Mouse (Mus musculus): ENCODE measurements at regions not wholly inside any gene's neighbourhood (a gene's known extent, or its start where the extent isn't known, plus 50 kb on each side); places are given as distances from the start of the nearest gene placed in this dataset.
A peak's percentile ranks its signal among the peaks of the same experiment; 100 is the strongest.
"Not testable (repeated sequence)": the region's sequence is repeated elsewhere in the genome, so short reads cannot be mapped to it uniquely, and the experiment has no call there.

DNA sequence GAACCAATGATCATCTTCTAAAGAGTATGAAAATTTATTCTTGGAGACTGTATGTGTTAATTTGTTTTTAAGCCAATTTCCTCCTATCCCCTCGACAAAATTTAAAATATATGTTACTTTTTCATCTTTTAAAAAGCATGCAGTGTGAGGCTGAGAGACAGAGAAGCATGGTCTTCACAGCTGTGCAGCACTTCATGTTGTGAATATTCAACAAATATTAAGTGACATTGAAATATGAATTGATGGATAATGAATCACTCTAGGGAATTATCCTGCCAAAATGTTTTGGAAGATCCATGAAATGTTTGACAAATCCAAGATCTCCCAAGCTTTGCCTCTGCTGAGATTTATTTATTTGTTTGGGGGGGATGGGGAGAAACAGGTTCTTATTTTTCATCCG, 233.9 kb upstream of the Gm11146 start:
- no peak for DNase-seq

DNA sequence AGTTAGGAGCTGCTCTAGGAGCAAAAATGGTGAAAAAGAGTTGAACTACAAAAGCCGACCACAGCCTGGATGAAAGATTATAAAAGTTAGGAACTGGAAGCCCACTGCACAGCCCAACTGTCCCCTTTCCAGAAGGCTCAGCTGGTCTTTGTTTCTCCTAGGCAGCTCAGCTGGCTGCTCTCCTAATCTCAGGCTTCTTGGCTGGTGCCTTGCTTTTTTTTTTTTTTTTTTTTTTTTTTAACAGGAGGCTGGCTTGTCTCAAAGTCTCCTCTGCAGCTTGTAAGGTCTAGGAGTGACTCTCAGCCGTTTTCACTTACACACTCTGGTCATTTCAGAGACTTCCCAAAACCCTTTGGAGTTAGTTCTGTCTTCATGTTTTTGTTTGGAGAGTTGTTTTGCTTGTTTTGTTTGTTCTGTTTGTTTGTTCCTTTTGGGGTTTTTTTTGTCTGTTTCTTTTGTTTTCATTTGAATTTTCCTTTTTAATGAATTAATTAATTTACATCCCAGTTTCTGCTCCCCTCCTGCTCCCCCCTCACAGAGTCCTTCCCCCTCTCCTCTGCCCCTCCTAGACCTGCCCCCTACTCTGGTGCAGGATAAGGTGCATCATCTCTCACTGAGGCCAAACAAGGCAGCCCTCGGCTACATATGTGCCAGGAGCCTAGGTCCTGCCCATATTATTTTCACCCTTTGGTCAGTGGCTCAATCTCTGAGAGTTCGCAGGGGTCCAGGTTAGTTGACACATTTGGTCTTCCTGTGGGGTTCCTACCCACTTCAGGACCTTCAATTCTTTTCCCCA, 225.6 kb upstream of the Gm11146 start:
- DNase-seq: peak; percentile 60 to 82

DNA sequence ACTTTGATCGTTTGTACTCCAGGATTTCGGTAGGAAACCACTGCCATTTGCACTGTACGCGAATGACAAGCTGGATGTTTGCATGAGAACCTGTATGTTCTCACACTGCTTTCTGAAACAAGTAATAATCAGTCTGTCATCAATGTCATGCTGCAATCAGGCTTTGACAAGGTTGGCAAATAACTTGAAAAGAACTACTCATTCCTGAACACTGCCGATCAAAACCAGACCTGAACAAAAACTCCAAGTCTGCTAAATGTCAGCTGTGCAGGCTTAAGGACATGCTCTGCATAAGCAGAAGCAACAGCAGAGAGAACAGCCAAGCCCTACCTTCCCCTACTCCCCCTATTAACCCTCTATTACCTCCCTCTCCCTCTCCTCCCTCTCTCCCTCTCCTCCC, 197.8 kb upstream of the Gm11146 start:
- DNase-seq: no peak

DNA sequence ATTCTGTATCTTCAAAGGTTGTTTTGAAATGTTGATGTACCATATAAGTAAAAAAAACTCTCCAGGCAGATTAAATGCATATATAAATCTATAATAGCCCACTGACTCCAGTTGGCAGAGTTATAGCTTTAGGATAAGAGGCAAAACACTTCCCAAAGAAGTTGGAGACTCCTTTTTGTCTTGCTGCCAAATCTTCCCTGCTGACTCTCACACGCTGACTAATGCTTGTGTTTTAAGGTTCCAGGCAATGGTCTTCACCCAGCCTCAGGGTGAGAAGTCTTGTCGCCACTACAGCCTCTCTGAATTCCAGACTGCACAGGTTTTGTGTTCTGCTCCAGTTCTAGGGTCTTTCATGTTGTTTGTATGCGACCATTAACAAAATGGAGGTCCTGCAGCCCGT, 195.0 kb upstream of the Gm11146 start:
- no peak for DNase-seq

DNA sequence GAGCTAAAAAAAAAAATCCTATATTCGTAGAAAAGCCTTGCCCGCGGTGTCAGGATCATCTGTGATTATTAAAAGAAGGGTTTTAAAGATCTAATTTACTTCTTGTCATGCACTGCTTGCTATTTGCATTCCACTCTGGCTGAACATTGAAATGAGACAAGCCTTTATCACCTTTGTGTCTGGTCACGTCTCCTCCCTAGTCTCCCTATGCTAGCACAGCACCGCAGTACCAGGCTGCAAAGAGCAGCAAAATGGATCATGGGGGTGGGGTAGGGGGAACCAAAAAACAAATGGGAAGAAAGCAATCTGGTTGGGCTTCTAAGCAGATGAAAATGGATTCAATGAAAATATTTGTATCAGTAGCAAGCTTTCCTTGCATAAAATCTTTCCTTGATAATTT, 187.8 kb upstream of the Gm11146 start:
- DNase-seq: no peak

DNA sequence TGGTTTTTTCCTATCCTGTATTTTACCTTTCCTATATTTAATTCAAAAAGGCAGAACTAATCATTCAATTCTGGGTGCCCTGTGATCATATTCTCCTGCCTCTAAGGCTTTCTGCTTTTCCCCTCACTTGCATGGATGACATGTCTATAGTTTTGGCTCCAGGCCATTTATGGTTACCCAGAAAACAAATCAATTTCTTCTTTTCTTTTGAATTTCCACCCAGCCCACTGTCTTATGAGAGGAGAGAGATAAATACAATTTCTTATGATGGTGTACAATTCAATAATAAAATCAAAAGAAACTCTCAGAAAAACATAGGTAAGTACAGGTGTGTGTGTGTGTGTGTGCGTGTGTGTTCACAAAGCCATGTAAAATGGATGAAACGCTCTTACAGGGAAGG, 187.3 kb upstream of the Gm11146 start:
- DNase-seq: no peak

DNA sequence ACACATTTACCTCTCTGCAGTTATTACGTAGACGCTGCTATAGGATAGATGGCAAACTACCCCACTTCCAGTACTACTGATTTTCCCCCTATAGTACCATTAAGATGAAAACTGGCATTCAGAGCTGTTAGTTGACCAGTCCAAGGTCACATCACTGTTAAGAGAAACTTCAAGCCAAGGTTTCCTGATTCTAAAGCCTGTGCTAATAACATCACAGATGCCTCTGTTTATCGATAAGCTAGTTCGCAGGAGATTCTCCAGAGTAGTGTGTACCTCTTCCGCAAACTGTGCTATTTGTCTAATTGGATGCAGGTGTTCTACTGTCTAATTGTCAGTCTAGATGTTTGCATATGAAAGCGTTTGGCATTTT, 186.9 kb upstream of the Gm11146 start:
- no peak for DNase-seq

DNA sequence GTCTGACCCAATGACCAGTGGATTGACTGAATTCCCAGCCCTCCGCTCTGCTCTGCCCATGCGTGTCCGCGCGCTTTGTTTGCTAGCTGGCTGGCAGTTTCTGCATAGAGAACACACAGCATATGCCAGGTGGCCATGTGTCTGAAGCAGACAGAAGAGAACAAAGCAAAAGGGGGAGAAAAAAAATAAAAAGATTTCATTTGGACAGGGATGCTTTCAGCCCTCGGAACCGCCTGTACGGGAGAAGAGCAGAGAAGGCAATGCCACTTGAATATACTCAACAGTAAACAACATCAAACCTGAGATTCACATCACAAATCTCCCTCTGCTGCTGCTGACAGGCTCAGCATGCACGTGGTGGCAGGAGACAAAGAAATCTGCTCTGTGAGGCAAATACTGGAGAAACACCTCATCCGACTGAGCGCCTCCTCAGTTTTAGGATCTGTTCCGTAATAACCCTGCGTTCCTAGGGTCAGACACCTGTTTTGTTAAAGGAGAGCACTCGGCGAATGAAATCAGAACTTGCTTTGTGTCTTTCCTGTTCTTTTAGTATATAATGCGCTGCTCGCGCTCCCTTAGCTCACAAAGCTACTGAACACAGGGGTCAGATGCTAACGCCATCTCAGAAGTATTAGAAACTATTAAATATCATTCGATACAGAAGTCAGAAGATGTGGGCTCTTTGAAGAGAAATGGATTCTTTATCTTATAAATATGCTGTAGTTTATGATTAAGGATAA, 186.3 kb upstream of the Gm11146 start:
- DNase-seq: no peak

DNA sequence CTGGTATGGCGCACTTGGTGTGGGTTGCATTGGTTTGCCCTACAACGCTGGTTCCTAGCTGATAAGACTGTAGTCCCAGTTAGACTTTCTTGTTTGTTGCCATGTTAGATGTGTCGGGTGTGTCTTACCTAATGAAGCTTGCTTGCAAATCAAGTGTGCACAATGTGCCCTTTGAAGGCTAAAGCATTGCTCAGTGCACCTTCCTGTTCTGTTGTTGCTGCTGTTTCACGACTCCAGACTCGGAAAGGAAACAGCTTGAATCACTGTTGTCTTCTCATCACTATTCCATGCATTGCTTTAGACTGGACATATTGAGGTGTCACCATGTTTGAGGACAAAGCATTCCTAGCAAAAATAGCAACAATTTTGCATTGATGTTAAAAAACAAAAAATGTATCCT, 185.1 kb upstream of the Gm11146 start:
- DNase-seq: no peak

DNA sequence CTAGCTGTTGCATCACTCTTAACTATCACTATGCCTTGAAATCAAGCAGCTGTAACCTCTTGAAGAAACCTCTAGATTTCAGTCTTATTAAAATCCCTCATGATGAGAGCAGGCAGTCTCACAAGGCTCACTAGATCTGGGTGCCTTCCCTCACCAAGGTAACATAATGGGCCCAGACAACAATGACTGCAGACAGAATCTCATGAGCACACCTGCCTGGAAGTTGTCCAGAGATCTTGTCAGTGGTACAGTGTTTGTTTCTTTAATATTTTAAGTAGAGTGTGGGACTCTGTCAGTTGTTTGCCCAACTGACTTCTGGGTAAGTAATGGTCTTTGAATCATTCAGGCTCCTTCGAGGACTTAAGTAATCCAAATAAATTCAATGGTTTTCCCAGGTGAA, 177.1 kb upstream of the Gm11146 start:
- no peak for DNase-seq

DNA sequence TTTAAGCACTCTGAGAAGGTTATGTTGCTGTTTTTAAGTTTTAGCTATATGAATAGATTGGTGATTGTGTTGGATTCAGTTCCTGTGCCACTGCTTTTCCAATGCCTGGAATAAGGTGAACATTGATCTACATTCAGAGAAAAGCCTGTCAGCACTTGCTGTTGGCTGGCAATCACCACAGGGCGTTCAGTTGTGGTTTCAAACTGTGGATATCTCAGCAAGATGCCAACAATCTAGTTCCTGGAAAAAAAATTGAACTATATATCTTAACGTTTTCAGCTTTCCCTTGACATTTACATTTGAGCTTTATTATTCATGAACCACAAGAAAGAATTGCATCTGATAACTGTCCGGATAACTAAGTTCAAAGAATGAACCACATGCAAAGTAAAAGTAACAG, 170.2 kb upstream of the Gm11146 start:
- DNase-seq: no peak

DNA sequence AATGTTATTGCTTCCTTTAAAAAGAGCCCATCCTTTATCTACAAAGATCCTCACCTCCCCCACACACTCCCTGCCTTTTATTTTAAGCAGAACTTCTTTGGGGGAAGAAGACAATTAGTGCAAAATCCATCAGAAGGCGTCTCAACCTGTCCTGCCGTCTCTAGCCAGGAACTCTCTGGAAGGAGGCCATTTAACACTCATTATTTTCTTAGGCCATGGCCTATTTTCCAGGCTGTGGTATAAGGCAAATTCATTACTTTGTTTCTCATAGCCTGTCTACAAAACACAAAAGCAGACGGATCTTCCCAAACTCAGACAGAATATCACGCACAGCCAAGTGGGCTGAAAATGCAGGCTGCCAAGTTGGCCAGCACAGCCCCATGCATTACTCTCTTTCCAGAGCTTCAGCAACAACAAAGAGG, 159.0 kb upstream of the Gm11146 start:
- no peak for DNase-seq

DNA sequence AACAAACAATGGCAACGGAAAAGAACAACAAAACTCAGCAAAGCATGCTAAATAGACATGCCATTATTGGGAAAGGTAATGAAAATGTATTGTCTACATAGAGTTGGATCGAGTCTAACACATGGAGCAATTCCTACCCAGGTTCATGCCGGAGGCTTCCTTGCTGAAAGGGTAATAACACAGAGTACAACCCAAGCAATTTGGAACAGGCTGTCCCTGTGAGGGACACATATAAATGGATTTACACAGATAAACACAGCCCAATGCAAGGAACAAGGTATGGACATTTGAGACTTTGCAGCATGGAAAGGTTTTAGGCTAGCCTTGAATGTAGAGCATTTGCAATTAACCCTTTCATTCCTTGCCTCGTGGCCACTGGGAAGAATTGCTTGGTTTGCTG, 158.6 kb upstream of the Gm11146 start:
- no peak for DNase-seq

DNA sequence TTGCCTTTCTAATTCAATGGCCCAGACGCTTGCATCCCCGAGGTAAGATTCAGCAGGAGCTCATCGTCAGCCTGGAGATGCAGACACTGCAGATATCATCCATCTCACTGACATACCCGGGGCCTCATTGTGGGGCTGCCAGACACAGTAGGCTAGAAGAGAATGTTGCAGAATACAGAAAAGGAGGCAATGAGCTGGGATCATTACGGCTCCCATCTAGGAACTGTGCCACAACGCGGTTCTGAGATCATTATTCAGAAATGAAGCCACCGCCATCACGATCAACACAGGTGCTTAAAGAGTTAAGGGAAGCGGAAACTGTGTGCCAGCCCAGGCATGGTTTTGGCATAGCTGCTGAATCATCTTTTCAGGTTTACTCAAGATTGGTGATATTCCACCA, 158.1 kb upstream of the Gm11146 start:
- no peak for DNase-seq

DNA sequence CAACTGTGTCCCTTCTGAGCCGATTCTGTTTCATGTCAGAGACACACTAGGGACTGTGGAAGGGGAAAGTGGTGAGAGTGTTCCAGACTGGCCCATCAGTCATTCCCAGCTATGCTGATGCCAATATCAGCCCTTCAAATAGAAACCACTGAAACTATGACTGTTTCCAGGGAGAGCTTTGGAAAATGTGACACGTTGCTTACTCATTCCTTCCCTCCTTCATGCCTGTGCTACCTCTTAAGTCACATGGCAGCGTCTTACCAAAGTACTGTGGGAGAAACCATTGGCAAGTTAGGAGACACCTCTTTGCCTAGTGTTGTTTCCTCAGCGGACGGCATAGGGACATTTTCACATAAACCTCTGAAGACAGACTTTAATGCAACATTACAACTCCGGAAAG, 153.0 kb upstream of the Gm11146 start:
- DNase-seq: peak in 1 of 2 experiments; percentile 7

DNA sequence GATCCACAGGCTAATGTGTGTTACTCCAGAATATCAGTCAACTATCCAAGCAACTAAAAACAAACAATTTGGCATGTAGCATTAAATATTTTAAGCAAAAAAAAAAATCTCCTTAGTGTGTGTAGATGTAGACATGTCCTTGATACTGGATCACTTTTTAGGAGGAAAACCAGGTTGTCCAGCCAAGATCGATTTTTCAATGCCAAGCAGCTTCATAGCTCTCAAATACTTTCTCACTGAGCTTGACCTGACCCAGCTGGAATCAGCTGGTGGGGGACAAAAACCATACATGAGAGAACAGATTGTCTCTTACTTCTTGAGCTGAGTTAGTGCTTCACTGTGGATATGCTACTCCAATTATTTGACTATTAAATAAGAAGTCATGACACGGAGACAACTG, 147.6 kb upstream of the Gm11146 start:
- DNase-seq: peak; percentile 48 to 65

DNA sequence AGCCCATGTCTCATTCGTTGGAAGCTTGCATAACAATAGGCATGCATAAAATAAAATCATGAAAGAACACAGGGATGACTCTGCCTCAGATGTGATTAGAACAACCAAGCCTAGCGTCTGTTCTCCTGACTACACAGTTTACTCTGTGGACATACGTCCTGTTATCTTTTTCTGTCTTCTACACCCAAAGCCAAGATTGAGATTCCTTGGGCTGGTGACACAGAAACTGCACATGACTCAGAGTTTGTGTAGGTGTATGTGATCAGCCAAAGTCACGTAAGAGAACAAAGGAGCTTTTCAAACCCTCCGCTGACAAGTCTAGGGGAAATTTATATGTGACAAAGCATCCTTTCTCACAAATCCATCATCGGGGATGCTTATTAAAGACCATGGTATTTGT, 141.9 kb upstream of the Gm11146 start:
- no peak for DNase-seq

DNA sequence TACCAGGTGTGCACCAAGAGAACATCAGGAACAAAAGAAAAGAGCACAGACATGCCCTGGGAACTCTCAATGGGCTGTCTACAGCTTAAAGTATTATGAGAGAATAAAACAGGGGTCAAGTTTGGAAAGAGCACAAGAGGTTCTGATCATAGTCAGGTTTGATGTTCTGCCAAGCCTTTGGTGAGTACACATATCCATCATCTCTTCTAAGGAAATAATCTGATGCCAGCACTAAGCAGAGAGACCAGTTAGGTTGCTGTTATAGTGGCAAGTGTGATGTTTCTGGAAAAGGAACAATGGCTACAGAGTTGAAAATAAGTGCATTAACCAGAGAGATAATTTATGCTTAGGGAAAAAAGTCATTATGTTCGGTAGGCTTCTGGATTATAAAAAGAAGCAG, 136.9 kb upstream of the Gm11146 start:
- DNase-seq: no peak

DNA sequence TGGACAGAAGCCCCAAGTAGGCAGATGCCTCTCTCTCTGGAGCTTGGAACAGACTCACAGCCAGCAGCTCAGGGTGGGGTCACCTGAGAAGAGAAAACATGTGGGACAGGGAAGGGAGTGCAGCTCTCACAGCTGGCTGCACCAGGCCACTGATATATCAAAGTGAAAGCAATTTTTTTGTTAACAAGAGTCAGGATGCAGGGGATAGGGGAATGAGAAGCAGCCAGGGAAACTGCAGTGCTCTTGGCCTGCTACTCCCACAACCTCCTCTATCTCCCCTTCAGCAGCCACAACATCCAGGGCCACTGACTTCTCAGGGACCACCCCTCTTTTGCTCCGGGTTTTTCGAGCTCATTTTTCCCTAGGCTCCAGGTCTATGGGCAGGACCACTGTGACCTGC, 117.5 kb upstream of the Gm11146 start:
- no peak for DNase-seq

DNA sequence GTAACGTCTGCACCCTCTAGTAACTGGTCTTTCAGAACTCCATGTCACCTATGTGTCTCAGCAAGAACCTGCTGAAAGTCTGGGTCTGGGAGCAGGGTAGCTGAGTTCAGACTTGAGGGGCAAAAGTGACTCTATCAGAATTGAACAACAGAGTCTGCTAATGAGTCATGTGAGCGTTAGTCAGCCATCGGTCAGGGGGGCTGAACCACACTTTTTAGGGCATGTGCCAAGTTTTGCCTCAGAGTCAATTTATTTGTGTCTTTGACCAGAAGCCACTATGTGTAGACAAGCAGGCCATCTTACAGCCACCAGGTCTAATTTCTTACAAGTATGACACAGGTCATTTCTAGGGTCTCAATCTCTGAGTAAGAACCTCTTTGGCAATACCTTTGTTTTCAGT, 115.9 kb upstream of the Gm11146 start:
- DNase-seq: not testable (repeated sequence)

DNA sequence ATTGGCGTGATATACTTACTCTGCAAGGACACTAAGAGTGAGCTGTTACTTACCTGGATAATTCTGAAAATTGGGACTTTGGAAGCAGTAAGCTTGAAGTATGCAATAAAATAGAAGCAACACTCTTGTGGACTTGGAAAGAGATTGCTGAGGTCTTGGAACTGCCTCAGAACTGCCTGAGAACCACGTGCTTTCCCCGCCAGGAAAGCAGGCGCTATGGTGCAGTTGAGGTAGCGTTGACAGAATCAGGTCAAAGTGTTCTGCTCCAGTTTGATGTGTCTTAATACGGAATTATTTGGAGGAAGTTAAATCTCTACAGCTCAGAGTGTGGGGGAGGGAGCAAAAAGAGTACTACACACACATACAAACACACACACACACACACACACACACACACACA, 102.8 kb upstream of the Gm11146 start:
- peak; percentile 46 to 71 for DNase-seq

DNA sequence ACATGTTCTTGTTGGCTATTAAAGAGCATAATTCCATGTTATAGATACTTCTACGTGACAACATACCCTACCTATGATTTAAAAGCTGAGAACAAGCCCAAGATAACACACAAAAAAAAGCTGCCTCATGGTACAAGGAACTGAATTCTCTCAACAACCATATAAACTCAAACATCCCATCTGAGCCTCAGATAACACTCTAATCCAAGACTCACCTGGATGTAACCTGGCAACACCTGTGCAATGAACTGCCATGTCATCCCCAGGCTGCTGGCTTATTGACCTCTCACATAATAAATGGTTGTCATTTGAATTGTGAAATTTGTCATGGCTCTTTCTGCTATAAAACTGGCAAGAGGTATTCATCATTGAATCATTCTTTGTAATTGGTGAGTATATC, 93.5 kb upstream of the Gm11146 start:
- no peak for DNase-seq

DNA sequence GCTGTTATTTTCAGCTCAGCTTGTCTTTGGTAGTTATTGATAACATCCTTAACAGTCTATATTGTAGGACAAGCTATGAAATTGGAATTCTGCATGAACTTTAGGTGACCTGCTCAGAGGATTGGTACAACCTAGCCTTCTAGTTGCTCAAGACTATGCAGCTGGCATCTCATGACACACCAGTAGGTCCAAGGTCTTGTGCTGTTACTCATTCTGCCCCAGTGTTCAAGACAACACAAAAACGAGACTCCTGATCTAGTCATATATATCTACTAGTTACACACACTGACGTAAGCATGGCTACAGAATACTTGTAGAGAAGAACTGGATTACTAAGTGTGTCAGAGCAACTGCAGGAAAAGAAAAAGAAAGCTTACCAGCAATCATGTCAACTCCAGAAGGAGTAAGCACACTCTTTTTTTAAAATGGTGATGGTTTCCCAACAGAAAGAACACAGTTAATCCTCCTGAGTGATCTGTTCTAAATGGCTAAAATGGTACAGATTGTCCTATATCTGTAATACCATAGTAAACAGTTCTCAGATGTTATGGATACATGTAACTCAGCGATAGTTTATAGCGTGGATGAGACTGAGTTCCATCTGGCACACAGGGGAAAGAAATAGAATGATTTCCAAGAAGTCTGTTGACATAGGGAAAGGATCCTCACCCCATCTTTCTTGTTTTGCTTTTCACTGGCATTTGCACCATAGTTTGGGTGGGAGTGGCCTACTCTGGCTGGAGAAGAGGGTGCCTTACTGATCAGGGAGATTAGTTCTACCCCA, 85.4 kb upstream of the Gm11146 start:
- no peak for DNase-seq
